19 mouse cellular contexts compared by ENCODE assay signal in genomic region chr15:59816031-59816430, GRCm38 (mm10).
"Had no signal": no experiment of that assay in that cellular context is flagged by ENCODE, and none has a peak within 500 bp of the region (broad histone marks: within the 10 kb centered on the region; RNA-seq: fewer than 3 reads in every experiment).

No protein-coding gene starts in this region.

- H3K36me3 ChIP-seq: lung, embryonic 15.5 days; midbrain, embryonic 13.5 days; neural tube, embryonic 13.5 days; neural tube, embryonic 15.5 days had no signal

- H3K27ac ChIP-seq: lung, embryonic 15.5 days; macrophage; midbrain, embryonic 13.5 days; neural tube, embryonic 13.5 days; neural tube, embryonic 15.5 days had no signal

- H3K27me3 ChIP-seq: lung, embryonic 15.5 days; megakaryocyte, embryonic 14.5 days; midbrain, embryonic 13.5 days; neural tube, embryonic 13.5 days; neural tube, embryonic 15.5 days had no signal

- DNase-seq: liver, postnatal 0 days; lung, adult 2 months; lung, postnatal 14 days; lung, postnatal 36 days; retina, postnatal 1 day; right cerebral cortex, adult 18-20 months; right cerebral cortex, postnatal 25 days; right cerebral cortex, postnatal 4 days; spleen, adult 18-20 months; thymus, adult 18-20 months; thymus, postnatal 14 days; thymus, postnatal 36 days had no signal

- H3K9ac ChIP-seq: liver, postnatal 0 days; lung, embryonic 15.5 days; midbrain, embryonic 13.5 days; neural tube, embryonic 13.5 days; neural tube, embryonic 15.5 days had no signal

- H3K4me3 ChIP-seq: lung, embryonic 15.5 days; megakaryocyte, embryonic 14.5 days; midbrain, embryonic 13.5 days; myocyte; neural tube, embryonic 13.5 days; neural tube, embryonic 15.5 days had no signal

- H3K4me1 ChIP-seq: lung, embryonic 15.5 days; midbrain, embryonic 13.5 days; neural tube, embryonic 13.5 days; neural tube, embryonic 15.5 days had no signal
